Mouse (Mus musculus) erythroblast, embryonic 14.5 days (primary cell): ENCODE measurements around the gene Tdrd12. TPM values are rescaled to one million over a fixed set of nuclear protein-coding genes. Genes with fewer than 3 reads are reported as not detected.

Experiments used
- H3K27me3 ChIP-seq: 2 replicates; pipeline ENCODE4 v1.6.1; 2012; ENCODE audit warnings: inconsistent platforms; ENCODE audit not compliant: control insufficient read depth
- H3K36me3 ChIP-seq: 2 replicates; pipeline ENCODE4 v1.6.1; 2012; ENCODE audit warnings: mild to moderate bottlenecking, inconsistent platforms; ENCODE audit not compliant: control insufficient read depth
- H3K4me1 ChIP-seq: 2 replicates; pipeline ENCODE4 v1.6.1; 2012; ENCODE audit warnings: inconsistent platforms; ENCODE audit not compliant: control insufficient read depth
- H3K4me3 ChIP-seq: replicated peaks from 2 replicates; pipeline ENCODE3; 2012; ENCODE audit warnings: moderate library complexity, mild to moderate bottlenecking, inconsistent platforms
- H3K9me3 ChIP-seq: 2 replicates; pipeline ENCODE4 v1.6.1; 2012; ENCODE audit warnings: low read length, inconsistent platforms, mixed read lengths; ENCODE audit not compliant: control insufficient read depth
- GATA1 ChIP-seq: IDR thresholded peaks from 2 replicates; pipeline ENCODE4 v1.6.1; 2012; ENCODE audit warnings: low read length, inconsistent platforms, mixed read lengths
- TAL1 ChIP-seq: IDR thresholded peaks from 3 replicates; pipeline ENCODE4 v1.6.1; 2012; ENCODE audit warnings: low read length, inconsistent platforms, mixed read lengths
- polyA plus RNA-seq: library from polyadenylated mRNA; stranded (reverse); fragments of >175 nt; gene quantifications from 2 replicates; pipeline ENCODE4 v1.2.3, GENCODE M21; 2012

The Tdrd12 gene
- polyA plus RNA-seq, 1 experiment = not detected

DNA sequence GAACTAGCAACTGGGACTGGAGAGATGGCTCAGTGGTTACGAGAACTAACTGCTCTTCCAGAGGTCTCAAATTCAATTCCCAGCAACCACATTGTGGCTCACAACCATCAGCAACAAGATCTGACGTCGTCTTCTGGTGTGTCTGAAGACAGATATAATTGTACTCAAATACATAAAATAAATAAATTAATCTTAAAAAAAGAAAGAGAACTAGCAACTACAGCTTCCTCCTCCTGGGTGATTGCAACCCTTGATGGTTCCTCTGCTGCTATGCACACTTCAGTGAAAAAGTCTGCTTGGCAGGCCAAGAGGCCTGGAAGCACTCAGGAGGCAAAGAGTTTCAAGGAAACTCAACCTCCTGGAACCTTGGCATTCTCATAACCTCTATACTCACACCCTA, 7.5 kb downstream of the Tdrd12 start:
- Histone ChIP-seq H3K9me3 (no peaks in the 10 kb centered on the region), H3K27me3 (no peaks in the 10 kb centered on the region), H3K4me1 (no peaks in the 10 kb centered on the region), H3K36me3 (no peaks in the 10 kb centered on the region), H3K4me3 (no peak overlapping the region)
- TF ChIP-seq GATA1 (no peak), TAL1 (no peak)

DNA sequence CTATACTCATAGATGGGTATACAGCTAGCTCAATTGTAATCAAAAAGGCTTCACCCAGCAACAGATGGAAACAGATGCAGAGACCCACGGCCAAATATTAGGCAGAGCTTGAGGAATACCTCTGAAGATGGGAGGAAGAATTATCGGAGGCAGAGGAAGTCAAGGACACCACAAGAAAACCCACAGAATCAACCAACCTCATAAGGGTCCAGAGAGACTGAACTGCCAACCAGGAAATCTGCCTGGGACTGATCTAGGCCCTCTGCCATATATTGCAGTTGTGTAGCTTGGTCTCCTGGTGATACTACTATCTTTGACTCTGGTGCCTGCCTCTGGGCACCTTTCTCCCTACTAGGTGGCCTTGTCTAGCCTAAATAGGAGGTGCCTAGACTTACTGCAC, 10.8 kb downstream of the Tdrd12 start:
- Histone ChIP-seq H3K36me3 (no peaks in the 10 kb centered on the region), H3K9me3 (no peaks in the 10 kb centered on the region), H3K4me1 (no peaks in the 10 kb centered on the region), H3K27me3 (no peaks in the 10 kb centered on the region), H3K4me3 (no peak overlapping the region)
- TF ChIP-seq TAL1 (no peak), GATA1 (no peak)

DNA sequence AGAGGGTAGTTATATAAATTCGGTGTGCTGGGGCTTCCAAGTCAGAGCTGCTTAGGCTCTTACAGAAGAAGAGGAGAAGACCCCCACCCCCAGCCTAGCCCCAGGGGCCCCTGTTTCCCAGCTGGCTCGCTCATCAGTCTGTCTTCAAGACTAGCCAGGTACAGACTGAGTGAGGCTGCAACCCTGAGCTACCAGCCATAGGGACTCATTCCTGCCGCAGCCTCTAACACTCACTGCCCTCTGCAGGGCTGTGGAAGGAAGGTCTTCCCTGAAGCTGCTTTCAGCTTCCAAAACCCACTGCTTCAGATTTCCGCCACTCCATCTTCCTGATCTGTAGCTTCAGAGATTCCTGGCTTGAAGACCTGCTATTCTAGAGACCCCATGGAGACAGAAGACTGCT, 35.5 kb downstream of the Tdrd12 start:
- no peak overlapping the region for H3K4me3 ChIP-seq
- no peaks in the 10 kb centered on the region for H3K9me3 ChIP-seq
- no peaks in the 10 kb centered on the region for H3K27me3 ChIP-seq
- TF ChIP-seq TAL1 = no peak
- no peak for TF ChIP-seq GATA1
- H3K36me3 ChIP-seq = no peaks in the 10 kb centered on the region
- no peaks in the 10 kb centered on the region for H3K4me1 ChIP-seq

DNA sequence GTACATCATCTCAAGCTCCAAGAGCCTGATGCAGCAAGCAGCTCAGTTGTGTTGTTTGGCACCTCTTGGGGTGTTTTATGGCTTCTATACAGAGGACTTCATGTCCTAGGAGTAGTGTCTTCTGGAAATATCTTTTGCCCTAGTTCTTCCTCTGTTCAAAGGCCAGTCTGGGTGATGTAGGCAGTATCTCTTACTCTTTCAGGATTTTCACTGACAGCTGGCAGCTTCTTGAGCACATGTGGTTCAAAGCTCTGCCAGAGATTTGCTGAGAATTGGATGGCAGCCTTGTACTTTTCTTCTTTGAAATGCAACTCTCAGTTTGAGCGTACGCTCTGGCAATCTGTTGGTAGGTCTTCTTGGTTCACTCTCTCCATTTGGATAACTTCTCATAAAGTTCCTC, 40.0 kb downstream of the Tdrd12 start:
- no peaks in the 10 kb centered on the region for H3K27me3 ChIP-seq
- no peak overlapping the region for H3K4me3 ChIP-seq
- H3K36me3 ChIP-seq = no peaks in the 10 kb centered on the region
- no peaks in the 10 kb centered on the region for H3K4me1 ChIP-seq
- TF ChIP-seq TAL1 (no peak), GATA1 (no peak)
- no peaks in the 10 kb centered on the region for H3K9me3 ChIP-seq

DNA sequence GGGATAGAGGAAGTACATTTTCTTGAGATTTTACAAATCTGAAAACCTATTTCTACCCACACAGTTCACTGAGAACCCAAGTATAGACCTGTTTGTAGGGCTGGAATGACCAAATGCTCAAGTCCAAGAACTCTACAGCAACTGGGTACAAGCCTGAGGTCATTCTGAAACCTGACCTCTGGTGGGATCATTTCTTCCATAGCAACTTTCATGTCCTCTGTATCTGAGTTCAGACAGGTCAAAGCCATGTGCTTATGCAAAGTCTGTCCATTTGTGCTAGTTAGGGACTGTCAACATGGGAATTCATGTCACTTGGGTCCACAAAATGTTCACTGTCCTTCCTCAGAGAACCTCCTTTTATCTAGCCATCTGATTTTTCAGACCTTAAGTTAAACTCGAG, 46.5 kb downstream of the Tdrd12 start:
- H3K9me3 ChIP-seq = no peaks in the 10 kb centered on the region
- TF ChIP-seq GATA1 (no peak), TAL1 (no peak)

DNA sequence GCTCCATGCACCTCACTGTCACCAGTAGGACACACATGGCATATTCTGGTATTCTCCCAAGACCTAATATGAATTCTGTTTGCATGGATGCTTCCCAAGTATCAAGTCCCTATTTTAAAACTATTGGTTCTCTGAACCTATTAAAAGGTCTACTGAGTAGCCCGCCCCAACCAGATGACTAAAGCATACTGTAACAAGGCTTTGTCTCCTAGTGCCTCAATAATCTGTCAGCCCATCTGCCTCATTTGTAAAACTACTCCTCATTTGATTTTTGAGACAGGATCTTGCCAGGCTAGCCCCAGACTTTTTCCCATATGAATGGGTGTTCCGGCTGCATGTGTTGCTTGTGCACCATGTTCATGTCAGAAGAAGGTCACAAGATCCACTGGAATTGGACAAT, 47.4 kb downstream of the Tdrd12 start:
- Histone ChIP-seq H3K36me3 (no peaks in the 10 kb centered on the region), H3K4me1 (no peaks in the 10 kb centered on the region), H3K27me3 (no peaks in the 10 kb centered on the region), H3K9me3 (no peaks in the 10 kb centered on the region), H3K4me3 (no peak overlapping the region)
- TF ChIP-seq GATA1 = no peak

More for the DNA sequence above, 46.5 kb downstream of the Tdrd12 start:
- Histone ChIP-seq H3K4me1 (no peaks in the 10 kb centered on the region), H3K36me3 (no peaks in the 10 kb centered on the region), H3K4me3 (no peak overlapping the region), H3K27me3 (no peaks in the 10 kb centered on the region)

DNA sequence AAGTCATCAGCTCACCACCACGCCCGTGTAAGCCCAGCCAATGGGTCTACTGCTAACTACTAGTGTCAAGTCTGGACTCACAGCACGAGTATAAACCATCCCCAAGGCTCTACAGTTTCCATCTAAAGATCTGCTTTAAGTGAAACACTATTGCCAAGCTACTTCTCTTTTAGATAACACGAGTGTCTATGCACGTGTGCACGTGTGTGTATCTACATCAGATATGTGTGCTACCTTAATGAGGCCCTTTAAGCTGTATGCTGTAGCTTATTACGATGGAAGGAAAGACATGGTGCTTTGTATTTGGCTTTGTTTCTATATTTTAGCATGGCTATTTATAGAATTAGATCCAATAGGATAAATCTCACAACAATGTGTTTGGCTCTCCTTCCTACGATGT, 51.0 kb downstream of the Tdrd12 start:
- no peaks in the 10 kb centered on the region for H3K27me3 ChIP-seq
- no peak overlapping the region for H3K4me3 ChIP-seq
- H3K9me3 ChIP-seq = no peaks in the 10 kb centered on the region
- H3K4me1 ChIP-seq = no peaks in the 10 kb centered on the region
- H3K36me3 ChIP-seq = no peaks in the 10 kb centered on the region
- TF ChIP-seq TAL1 = no peak
- no peak for TF ChIP-seq GATA1

DNA sequence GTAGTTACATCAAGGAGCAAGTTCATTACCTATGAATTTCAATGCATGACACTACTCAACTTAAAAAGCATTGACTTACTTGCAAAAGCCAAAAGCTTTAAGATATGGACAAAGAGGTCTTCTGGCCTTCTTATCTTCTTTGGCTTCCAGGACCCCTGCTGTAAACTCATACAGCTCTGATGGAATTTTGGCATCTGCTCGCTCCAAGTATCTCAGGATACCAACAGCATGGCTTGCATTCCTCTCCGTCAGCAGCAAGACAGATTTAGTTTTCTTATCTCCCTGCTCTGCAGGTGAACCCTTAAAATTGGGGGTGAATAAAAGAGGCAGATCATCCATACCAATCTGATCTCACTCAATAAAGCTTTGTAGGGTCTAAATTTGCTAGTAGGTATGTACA, 52.4 kb downstream of the Tdrd12 start:
- no peaks in the 10 kb centered on the region for H3K36me3 ChIP-seq
- no peak for TF ChIP-seq GATA1
- TF ChIP-seq TAL1 = no peak
- no peaks in the 10 kb centered on the region for H3K4me1 ChIP-seq
- no peaks in the 10 kb centered on the region for H3K27me3 ChIP-seq
- no peak overlapping the region for H3K4me3 ChIP-seq
- H3K9me3 ChIP-seq = no peaks in the 10 kb centered on the region

DNA sequence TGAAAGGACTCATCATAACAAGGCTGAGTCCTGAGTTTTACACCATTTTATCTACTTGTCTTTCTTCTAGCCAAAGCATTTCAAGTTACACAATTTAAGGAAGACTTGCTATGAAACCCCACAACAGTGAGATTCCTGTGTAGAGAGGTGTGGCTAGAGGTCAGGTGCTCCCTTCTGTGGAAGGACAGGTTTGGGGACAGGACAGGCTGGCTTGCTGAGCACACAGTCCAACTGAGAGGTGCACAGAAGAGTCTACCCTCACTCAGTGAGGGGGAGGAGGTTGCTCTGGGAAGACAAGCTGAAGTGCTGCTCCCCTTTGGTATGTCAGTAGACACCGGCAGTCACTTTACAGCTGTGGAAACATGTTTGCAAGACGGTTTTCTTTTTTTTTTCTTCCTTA, 61.1 kb downstream of the Tdrd12 start:
- TF ChIP-seq TAL1 = no peak
- TF ChIP-seq GATA1 = no peak
- Histone ChIP-seq H3K9me3 (no peaks in the 10 kb centered on the region), H3K4me3 (no peak overlapping the region), H3K4me1 (no peaks in the 10 kb centered on the region), H3K36me3 (no peaks in the 10 kb centered on the region), H3K27me3 (no peaks in the 10 kb centered on the region)

DNA sequence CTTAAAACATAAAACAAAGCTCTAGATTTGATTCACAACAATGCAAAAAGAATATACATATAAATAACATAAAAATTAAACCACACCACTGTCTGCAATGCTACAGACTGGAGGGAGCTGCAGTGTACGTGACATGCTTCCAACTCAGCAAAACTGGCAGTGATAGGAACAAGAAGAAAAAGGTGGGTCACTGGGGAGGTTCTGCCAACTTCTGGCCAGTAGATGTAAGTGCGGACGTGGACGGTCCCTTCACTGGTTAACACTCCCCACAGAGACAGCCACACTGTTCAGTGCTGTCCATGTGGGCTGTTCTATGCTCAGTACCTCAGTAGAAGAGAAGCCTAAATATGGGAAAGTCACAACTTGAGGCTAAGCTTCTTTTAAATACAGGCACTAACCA, 66.8 kb downstream of the Tdrd12 start:
- TF ChIP-seq GATA1 = no peak
- no peak for TF ChIP-seq TAL1
- Histone ChIP-seq H3K36me3 (no peaks in the 10 kb centered on the region), H3K27me3 (no peaks in the 10 kb centered on the region), H3K4me1 (no peaks in the 10 kb centered on the region), H3K9me3 (no peaks in the 10 kb centered on the region), H3K4me3 (no peak overlapping the region)
